Mouse (Mus musculus) ES-E14 (cell line): ENCODE measurements around the gene Art4.

Experiments used
- HCFC1 ChIP-seq: IDR thresholded peaks from 2 replicates; pipeline ENCODE4 v1.6.1; 2012; ENCODE audit warnings: low read length, inconsistent platforms, borderline replicate concordance; ENCODE audit not compliant: insufficient read depth
- MAFK ChIP-seq: IDR thresholded peaks from 2 replicates; pipeline ENCODE4 v1.6.1; 2014; ENCODE audit warnings: mild to moderate bottlenecking, low read depth, low read length, inconsistent platforms; ENCODE audit not compliant: insufficient read depth
- ZNF384 ChIP-seq: IDR thresholded peaks from 2 replicates; pipeline ENCODE4 v1.6.1; 2012; ENCODE audit warnings: low read depth, low read length, inconsistent platforms

DNA sequence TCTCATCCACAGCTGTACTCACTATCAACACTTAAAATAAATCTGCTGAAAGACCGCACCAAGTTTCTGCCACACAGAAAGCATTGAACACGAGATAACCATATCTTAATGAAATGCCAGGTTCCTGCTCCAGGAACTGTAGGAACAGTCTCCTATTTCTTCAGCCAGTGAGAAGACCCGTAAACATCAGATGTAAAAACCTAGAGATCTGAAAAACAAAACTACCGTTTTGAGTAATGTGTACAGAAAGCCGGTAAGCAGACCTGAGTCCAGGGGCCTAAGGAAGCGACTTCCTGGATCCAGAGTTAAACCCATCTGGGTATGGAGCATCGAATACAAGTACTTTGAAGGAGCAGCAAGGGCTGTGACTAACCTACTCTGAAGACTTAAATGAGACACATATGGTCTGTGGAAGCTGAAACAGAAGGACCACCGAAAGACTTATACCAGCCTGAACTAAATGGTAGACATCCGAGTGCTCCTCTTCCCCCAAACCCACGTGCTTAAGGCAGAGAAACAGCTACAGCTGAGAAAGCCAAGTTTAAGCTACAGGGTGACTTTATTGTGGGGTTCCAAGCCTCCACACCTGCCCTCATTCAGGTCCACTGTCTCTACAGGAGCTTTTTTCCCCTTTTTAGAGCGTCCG, 54.3 kb downstream of the Art4 start:
- no peak for TF ChIP-seq HCFC1
- no peak for TF ChIP-seq MAFK
- no peak for TF ChIP-seq ZNF384
